Mouse (Mus musculus): ENCODE results near the gene Prps2. TPM values are rescaled to one million over a fixed set of nuclear protein-coding genes. Genes with fewer than 3 reads are reported as not detected.

Prps2 gene
- total and polyA plus RNA-seq, 2 experiments from 2014 or later: 17.0 to 45.5 TPM

- TF ChIP-seq EP300 (IDR thresholded peaks at IDR 0.05; ENCODE audit: low read depth): no peak
- no peak for TF ChIP-seq CTCF (IDR thresholded peaks at IDR 0.05; ENCODE audit: low read depth)
- H3K27me3 ChIP-seq (ENCODE audit: control insufficient read depth, insufficient read depth, low read length): no peaks in the 10 kb centered on the region
- no peak overlapping the region for H3K4me3 ChIP-seq (ENCODE audit: low read depth, low read length)
- 0 out of 2 replicates have a peak, but pooled peaks cover 4% of the 10 kb centered on the region for H3K4me1 ChIP-seq (ENCODE audit: control insufficient read depth, insufficient read depth)
- 76% methylated on average over 1 of the region's 1 CpGs for WGBS
- no peak overlapping the region for H3K9ac ChIP-seq (replicated peaks; ENCODE audit: low read depth, low read length)
- H3K4me2 ChIP-seq (ENCODE audit: low read depth, low read length): no peak overlapping the region
- no peak for DNase-seq (ENCODE audit: low spot score)
- no peaks in the 10 kb centered on the region for H3K36me3 ChIP-seq (replicated peaks; ENCODE audit: control insufficient read depth, insufficient read depth, low read length)
- no peaks in the 10 kb centered on the region for H3K9me3 ChIP-seq (replicated peaks; ENCODE audit: control insufficient read depth, low read length)
- no peak overlapping the region for H3K27ac ChIP-seq (ENCODE audit: low read depth)
- no peak for ATAC-seq (ENCODE audit: insufficient read depth, low read depth)
Measured at GRCm38 (mm10) chrX:167334571-167334970, 48.0 kb downstream of the Prps2 start.

DNA sequence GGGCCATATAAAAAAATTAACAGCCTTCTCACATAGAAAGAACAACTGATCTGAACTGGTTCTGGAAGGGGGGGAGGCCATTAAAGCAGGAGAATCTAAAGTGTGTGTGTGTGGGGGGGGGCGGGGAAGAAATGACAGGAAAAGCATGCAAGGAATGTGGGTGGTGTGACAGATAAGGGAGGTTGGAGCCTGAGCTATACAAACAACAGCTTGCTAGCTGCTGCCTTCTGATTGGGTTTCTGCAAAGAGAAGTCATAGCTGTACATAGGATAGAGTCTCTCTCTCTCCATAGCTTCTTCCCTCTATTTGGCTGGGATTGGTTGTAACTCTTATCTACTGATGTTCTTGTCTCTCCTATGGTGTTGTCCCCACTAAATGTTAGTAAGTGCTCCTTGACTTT is 49.9 kb downstream of the Prps2 start:
- DNase-seq (ENCODE audit: low spot score) (no peak), ATAC-seq (ENCODE audit: insufficient read depth, low read depth) (peak; percentile 49)
- Histone ChIP-seq H3K27me3 (ENCODE audit: control insufficient read depth, insufficient read depth, low read length) (no peaks in the 10 kb centered on the region), H3K9me3 (replicated peaks; ENCODE audit: control insufficient read depth, low read length) (no peaks in the 10 kb centered on the region), H3K4me3 (ENCODE audit: low read depth, low read length) (no peak overlapping the region), H3K9ac (replicated peaks; ENCODE audit: low read depth, low read length) (no peak overlapping the region), H3K27ac (ENCODE audit: low read depth) (no peak overlapping the region), H3K36me3 (replicated peaks; ENCODE audit: control insufficient read depth, insufficient read depth, low read length) (no peaks in the 10 kb centered on the region), H3K4me1 (ENCODE audit: control insufficient read depth, insufficient read depth) (0 out of 2 replicates have a peak, but pooled peaks cover 4% of the 10 kb centered on the region), H3K4me2 (ENCODE audit: low read depth, low read length) (no peak overlapping the region)
- TF ChIP-seq CTCF (IDR thresholded peaks at IDR 0.05; ENCODE audit: low read depth) (no peak), EP300 (IDR thresholded peaks at IDR 0.05; ENCODE audit: low read depth) (no peak)
- 38% methylated on average over 1 of the region's 1 CpGs for WGBS

DNA sequence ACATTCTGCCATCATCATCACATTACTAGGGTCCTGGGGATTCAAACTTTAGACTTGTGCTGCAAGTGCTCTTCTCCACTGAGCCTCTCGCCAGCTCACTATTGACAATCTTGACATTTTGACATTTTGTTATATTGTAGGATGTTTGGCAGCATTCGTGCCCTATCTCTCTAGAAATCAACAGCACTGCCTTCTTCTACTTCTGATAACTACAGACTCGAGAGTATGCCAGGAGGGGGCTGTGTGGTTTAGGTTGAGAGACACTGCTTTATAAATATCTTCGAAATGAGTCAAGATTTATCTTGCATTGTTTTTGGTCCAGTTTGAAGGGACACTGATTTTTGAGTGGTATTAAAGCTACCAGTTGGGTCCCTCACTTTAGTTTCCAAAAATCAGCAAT is 51.6 kb downstream of the Prps2 start:
- no peaks in the 10 kb centered on the region for H3K9me3 ChIP-seq (replicated peaks; ENCODE audit: control insufficient read depth, low read length)

DNA sequence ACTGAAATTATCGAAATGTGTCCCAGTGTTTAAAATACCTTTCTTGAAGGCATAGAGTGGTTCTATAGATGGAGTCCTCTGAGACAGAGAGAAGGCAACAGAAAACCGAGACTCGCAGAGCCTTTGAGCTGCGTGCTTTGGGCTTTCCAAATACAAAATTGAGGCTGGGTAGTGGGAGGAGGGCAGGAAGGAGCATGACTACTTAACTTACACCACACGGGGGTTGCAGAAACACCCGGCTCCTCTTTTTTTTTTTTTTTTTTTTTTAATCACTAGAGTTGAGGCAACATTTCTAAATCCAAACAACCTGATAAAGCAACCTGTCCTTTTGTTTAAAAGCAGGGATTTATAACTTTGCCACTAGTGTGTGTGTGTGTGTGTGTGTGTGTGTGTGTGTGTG is 52.1 kb downstream of the Prps2 start, which contains the start of gene Tlr7:
Gene Tlr7, minus strand, starts transcription at position 160 of the 400 bp plus-strand sequence.
- ATAC-seq (ENCODE audit: insufficient read depth, low read depth): no peak
- no peaks in the 10 kb centered on the region for H3K36me3 ChIP-seq (replicated peaks; ENCODE audit: control insufficient read depth, insufficient read depth, low read length)
- no peaks in the 10 kb centered on the region for H3K9me3 ChIP-seq (replicated peaks; ENCODE audit: control insufficient read depth, low read length)
- no peak for TF ChIP-seq EP300 (IDR thresholded peaks at IDR 0.05; ENCODE audit: low read depth)
- no peak for TF ChIP-seq CTCF (IDR thresholded peaks at IDR 0.05; ENCODE audit: low read depth)
- H3K4me1 ChIP-seq (ENCODE audit: control insufficient read depth, insufficient read depth): 0 out of 2 replicates have a peak, but pooled peaks cover 4% of the 10 kb centered on the region
- H3K9ac ChIP-seq (replicated peaks; ENCODE audit: low read depth, low read length): no peak within 1 kb of the TSS
- no peaks in the 10 kb centered on the region for H3K27me3 ChIP-seq (ENCODE audit: control insufficient read depth, insufficient read depth, low read length)
- H3K4me2 ChIP-seq (ENCODE audit: low read depth, low read length): no peak within 1 kb of the TSS
- no peak for DNase-seq (ENCODE audit: low spot score)
- WGBS: 76% methylated on average over 6 of the region's 6 CpGs
- no peak within 1 kb of the TSS for H3K4me3 ChIP-seq (ENCODE audit: low read depth, low read length)
- no peak within 1 kb of the TSS for H3K27ac ChIP-seq (ENCODE audit: low read depth)

More for the DNA sequence above, 51.6 kb downstream of the Prps2 start:
- no peak for TF ChIP-seq CTCF (IDR thresholded peaks at IDR 0.05; ENCODE audit: low read depth)
- TF ChIP-seq EP300 (IDR thresholded peaks at IDR 0.05; ENCODE audit: low read depth): no peak
- Histone ChIP-seq H3K4me3 (ENCODE audit: low read depth, low read length) (no peak overlapping the region), H3K27me3 (ENCODE audit: control insufficient read depth, insufficient read depth, low read length) (no peaks in the 10 kb centered on the region), H3K36me3 (replicated peaks; ENCODE audit: control insufficient read depth, insufficient read depth, low read length) (no peaks in the 10 kb centered on the region), H3K4me2 (ENCODE audit: low read depth, low read length) (no peak overlapping the region), H3K9ac (replicated peaks; ENCODE audit: low read depth, low read length) (no peak overlapping the region), H3K27ac (ENCODE audit: low read depth) (no peak overlapping the region), H3K4me1 (ENCODE audit: control insufficient read depth, insufficient read depth) (0 out of 2 replicates have a peak, but pooled peaks cover 4% of the 10 kb centered on the region)
- 56% methylated on average over 4 of the region's 4 CpGs for WGBS
- no peak for ATAC-seq (ENCODE audit: insufficient read depth, low read depth)
- no peak for DNase-seq (ENCODE audit: low spot score)

DNA sequence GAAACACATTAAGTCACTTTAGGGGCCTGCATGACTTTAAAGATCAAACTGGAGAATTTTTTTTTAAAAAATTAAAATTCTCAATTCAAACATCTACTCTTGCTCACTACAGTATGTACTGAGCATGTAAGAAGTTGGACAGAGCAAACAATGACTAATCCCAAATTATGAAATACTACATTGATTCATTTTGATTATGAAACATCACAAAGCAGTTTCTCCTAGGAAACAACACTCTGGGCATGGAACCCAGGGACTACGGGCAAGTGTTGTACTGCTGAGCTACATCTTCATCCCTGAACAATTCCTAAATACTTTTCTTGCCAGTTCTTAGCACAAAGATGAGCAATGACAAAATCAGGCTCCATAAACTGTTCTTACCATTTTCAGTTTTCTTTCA is 52.9 kb downstream of the Prps2 start:
- Histone ChIP-seq H3K4me1 (ENCODE audit: control insufficient read depth, insufficient read depth) (0 out of 2 replicates have a peak, but pooled peaks cover 4% of the 10 kb centered on the region), H3K4me2 (ENCODE audit: low read depth, low read length) (no peak overlapping the region), H3K9me3 (replicated peaks; ENCODE audit: control insufficient read depth, low read length) (no peaks in the 10 kb centered on the region), H3K27ac (ENCODE audit: low read depth) (no peak overlapping the region), H3K27me3 (ENCODE audit: control insufficient read depth, insufficient read depth, low read length) (no peaks in the 10 kb centered on the region), H3K9ac (replicated peaks; ENCODE audit: low read depth, low read length) (no peak overlapping the region), H3K36me3 (replicated peaks; ENCODE audit: control insufficient read depth, insufficient read depth, low read length) (no peaks in the 10 kb centered on the region), H3K4me3 (ENCODE audit: low read depth, low read length) (no peak overlapping the region)
- no peak for ATAC-seq (ENCODE audit: insufficient read depth, low read depth)
- WGBS: 85% methylated on average over 1 of the region's 1 CpGs
- no peak for TF ChIP-seq CTCF (IDR thresholded peaks at IDR 0.05; ENCODE audit: low read depth)
- no peak for TF ChIP-seq EP300 (IDR thresholded peaks at IDR 0.05; ENCODE audit: low read depth)
- DNase-seq (ENCODE audit: low spot score): no peak

DNA sequence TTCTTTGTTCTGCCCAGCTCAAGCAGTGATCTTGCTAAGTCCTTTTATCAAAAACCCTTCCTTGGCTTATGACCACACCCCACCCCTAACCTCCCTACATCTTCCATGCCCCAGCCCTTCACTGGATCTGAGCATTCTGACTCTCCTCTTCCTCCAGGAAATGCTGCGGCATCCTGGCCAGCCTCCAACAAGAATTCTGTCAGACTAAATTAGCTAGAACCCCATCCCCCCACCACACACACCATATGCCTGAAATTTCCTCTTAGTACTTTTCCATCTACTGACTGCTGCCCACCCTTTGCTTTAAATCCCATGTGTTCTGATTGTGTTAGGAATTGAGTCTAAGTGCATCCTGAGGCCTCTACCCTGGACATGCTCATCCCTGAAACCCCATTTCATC is 53.5 kb downstream of the Prps2 start:
- Histone ChIP-seq H3K9me3 (replicated peaks; ENCODE audit: control insufficient read depth, low read length) (no peaks in the 10 kb centered on the region), H3K4me2 (ENCODE audit: low read depth, low read length) (no peak overlapping the region), H3K9ac (replicated peaks; ENCODE audit: low read depth, low read length) (no peak overlapping the region), H3K27ac (ENCODE audit: low read depth) (no peak overlapping the region), H3K4me1 (ENCODE audit: control insufficient read depth, insufficient read depth) (0 out of 2 replicates have a peak, but pooled peaks cover 4% of the 10 kb centered on the region), H3K4me3 (ENCODE audit: low read depth, low read length) (no peak overlapping the region), H3K36me3 (replicated peaks; ENCODE audit: control insufficient read depth, insufficient read depth, low read length) (no peaks in the 10 kb centered on the region), H3K27me3 (ENCODE audit: control insufficient read depth, insufficient read depth, low read length) (no peaks in the 10 kb centered on the region)
- 20% methylated on average over 1 of the region's 1 CpGs for WGBS
- ATAC-seq (ENCODE audit: insufficient read depth, low read depth) (no peak), DNase-seq (ENCODE audit: low spot score) (no peak)
- TF ChIP-seq EP300 (IDR thresholded peaks at IDR 0.05; ENCODE audit: low read depth) (no peak), CTCF (IDR thresholded peaks at IDR 0.05; ENCODE audit: low read depth) (no peak)

Measured in heart, postnatal 0 days (tissue).